Mouse (Mus musculus): ENCODE data around the gene Gabrg2. TPM values are rescaled to one million over a fixed set of nuclear protein-coding genes. Genes with fewer than 3 reads are reported as not detected.

Gene Gabrg2
- polyA plus RNA-seq (2015; fragmentation: Nextera tagmentation; extraction: Ambion mirVana), result 0.10 and 0.20 TPM in 2 replicates

DNA sequence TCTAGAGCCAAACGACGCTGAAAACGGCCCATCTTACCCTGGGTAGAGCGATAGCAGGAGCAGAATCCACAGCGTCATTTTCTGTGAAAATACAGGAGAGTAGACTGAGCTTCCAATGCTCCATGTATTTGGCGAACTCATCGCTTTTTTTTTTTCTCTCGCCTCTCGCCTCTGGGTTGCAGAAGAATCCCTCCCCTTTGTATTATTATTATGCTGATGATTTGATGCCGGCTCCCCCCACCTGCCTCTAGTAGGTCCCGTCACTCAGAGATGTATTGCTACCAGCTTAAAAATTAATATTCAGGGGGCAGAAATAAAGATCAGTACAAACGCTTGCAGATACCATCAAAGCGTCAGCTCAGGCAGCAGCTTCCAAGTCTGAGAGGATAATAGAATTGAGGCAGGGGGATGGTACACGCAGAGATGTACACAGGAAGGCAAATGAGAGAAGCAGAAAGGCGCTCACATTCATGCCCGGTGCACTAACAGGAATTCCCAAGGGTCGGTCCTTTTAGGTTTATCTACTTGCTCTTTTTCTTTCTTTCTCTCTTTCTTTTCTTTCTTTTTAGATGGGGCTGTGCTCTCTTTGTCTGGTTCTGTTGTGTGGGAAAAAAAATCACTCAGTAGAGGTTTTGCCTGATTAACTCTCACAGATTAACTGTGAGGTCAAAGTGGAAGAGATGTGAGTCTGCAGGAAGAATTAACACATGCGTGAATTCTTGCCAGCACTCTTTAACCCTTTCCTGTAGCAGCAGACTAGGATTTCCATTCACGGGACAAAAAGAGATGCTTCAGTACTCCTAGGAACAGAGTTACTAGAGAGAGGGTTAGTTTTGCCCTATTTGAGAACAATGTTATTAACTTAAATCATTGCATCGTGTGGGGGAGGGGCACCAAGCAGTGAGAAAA, at the start of gene Gabrg2:
TSS of gene Gabrg2 (minus strand) at position 668 of the 909 bp plus-strand sequence.
- Histone ChIP-seq H3K9ac (no peak within 1 kb of the TSS), H3K4me3 (no peak within 1 kb of the TSS), H3K9me3 (no peaks in the 10 kb centered on the region), H3K27me3 (no peaks in the 10 kb centered on the region), H3K4me2 (no peak within 1 kb of the TSS), H3K36me3 (no peaks in the 10 kb centered on the region), H3K27ac (no peak within 1 kb of the TSS), H3K4me1 (no peaks in the 10 kb centered on the region)
- no peak for ATAC-seq (ENCODE audit: insufficient number of reproducible peaks, low FRiP score, low TSS enrichment, low read depth)
- WGBS, result 8% methylated on average over 20 of the region's 20 CpGs

- no peak for ATAC-seq (ENCODE audit: insufficient number of reproducible peaks, low FRiP score, low TSS enrichment, low read depth)
- Histone ChIP-seq H3K4me1 (no peaks in the 10 kb centered on the region), H3K9ac (no peak overlapping the region), H3K4me2 (no peak overlapping the region), H3K27me3 (no peaks in the 10 kb centered on the region), H3K4me3 (no peak overlapping the region), H3K9me3 (no peaks in the 10 kb centered on the region), H3K36me3 (no peaks in the 10 kb centered on the region), H3K27ac (no peak overlapping the region)
Measured at GRCm38 (mm10) chr11:42048201-42048600, 47.5 kb upstream of the Gabrg2 start.

GRCm38 (mm10) chr11:41999468-41999881, 1.2 kb downstream of the Gabrg2 start:
- Histone ChIP-seq H3K27me3 (no peaks in the 10 kb centered on the region), H3K36me3 (no peaks in the 10 kb centered on the region), H3K27ac (no peak overlapping the region), H3K9ac (no peak overlapping the region), H3K4me1 (no peaks in the 10 kb centered on the region), H3K4me3 (no peak overlapping the region), H3K9me3 (no peaks in the 10 kb centered on the region), H3K4me2 (no peak overlapping the region)
- WGBS, result 2% methylated on average over 7 of the region's 7 CpGs
- ATAC-seq (ENCODE audit: insufficient number of reproducible peaks, low FRiP score, low TSS enrichment, low read depth), result no peak; the same call in 1 of the 2 replicates

- Histone ChIP-seq H3K9me3 (no peaks in the 10 kb centered on the region), H3K27me3 (no peaks in the 10 kb centered on the region), H3K4me1 (no peaks in the 10 kb centered on the region), H3K27ac (no peak overlapping the region), H3K4me2 (no peak overlapping the region), H3K9ac (no peak overlapping the region), H3K4me3 (no peak overlapping the region), H3K36me3 (no peaks in the 10 kb centered on the region)
- no peak for ATAC-seq (ENCODE audit: insufficient number of reproducible peaks, low FRiP score, low TSS enrichment, low read depth)
- WGBS, result 39% methylated on average over 6 of the region's 6 CpGs
Measured at GRCm38 (mm10) chr11:41980152-41980551, 20.5 kb downstream of the Gabrg2 start.

DNA sequence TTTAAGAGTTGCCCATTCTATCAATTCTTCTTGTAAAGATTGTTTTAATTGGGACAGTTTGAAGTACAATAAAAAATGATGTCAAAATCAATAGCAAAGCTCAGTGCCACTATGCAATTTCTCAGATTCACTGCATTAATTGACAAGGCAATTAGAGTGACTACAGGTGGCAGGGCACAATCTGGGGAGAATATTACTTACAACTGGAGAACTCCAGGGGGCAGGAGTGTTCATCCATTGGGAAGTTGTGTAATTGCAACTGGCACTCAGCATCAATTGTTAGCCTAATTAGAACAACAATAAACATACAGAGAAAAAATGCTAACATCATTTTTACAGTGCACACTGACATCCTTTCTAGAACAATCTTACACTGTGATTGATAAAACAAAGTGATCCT, 32.1 kb downstream of the Gabrg2 start:
- Histone ChIP-seq H3K4me2 (no peak overlapping the region), H3K4me3 (no peak overlapping the region), H3K9me3 (no peaks in the 10 kb centered on the region), H3K36me3 (no peaks in the 10 kb centered on the region), H3K4me1 (no peaks in the 10 kb centered on the region), H3K27ac (no peak overlapping the region), H3K9ac (no peak overlapping the region), H3K27me3 (no peaks in the 10 kb centered on the region)
- ATAC-seq (ENCODE audit: insufficient number of reproducible peaks, low FRiP score, low TSS enrichment, low read depth), result no peak

DNA sequence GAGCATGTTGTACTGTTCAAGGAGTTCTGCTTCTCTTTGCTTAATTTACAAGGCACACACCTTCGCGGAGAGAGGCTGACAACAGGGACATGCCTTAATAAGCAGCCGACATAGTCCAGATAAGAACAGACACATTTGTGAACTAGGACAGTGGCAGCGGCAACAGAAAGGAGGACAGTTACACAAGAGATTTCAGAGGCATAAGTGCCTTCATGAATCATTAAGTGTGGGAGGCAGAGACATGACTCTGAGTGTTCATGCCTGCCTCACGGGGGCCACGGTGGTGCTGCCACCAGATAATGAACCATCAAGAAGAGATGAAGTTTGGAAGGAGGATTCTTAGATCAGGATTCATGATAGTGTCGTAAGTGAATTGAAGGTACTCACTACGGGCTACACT, 38.0 kb downstream of the Gabrg2 start:
- H3K9ac ChIP-seq, result no peak overlapping the region
- no peak for ATAC-seq (ENCODE audit: insufficient number of reproducible peaks, low FRiP score, low TSS enrichment, low read depth)
- H3K27me3 ChIP-seq, result no peaks in the 10 kb centered on the region
- H3K4me1 ChIP-seq, result no peaks in the 10 kb centered on the region
- 86% methylated on average over 8 of the region's 8 CpGs for WGBS
- H3K4me2 ChIP-seq, result no peak overlapping the region
- H3K9me3 ChIP-seq, result no peaks in the 10 kb centered on the region
- no peak overlapping the region for H3K27ac ChIP-seq
- H3K4me3 ChIP-seq, result no peak overlapping the region
- H3K36me3 ChIP-seq, result no peaks in the 10 kb centered on the region

DNA sequence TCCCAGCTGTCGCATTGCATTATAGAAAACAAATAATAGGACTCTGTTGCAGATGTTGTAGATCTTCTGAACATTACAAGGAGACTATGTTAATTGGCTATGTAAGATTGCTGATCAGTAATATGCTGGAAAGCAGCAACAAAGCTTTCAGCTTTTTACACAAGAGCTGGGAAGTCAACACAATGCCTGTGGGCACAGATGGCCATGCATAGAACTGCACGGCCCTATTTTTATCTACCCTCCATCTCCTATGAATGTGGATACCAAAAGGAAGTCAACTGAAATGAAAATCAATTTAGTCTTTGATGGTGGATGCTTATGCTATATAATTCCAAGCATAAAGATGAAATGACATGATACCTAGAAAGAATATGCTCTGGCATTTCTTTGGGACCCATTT, 47.1 kb downstream of the Gabrg2 start:
- no peaks in the 10 kb centered on the region for H3K4me1 ChIP-seq
- no peaks in the 10 kb centered on the region for H3K36me3 ChIP-seq
- no peaks in the 10 kb centered on the region for H3K9me3 ChIP-seq
- ATAC-seq (ENCODE audit: insufficient number of reproducible peaks, low FRiP score, low TSS enrichment, low read depth), result no peak
- H3K27me3 ChIP-seq, result no peaks in the 10 kb centered on the region
- H3K9ac ChIP-seq, result no peak overlapping the region
- WGBS, result 86% methylated on average over 2 of the region's 2 CpGs
- no peak overlapping the region for H3K27ac ChIP-seq
- H3K4me2 ChIP-seq, result no peak overlapping the region
- H3K4me3 ChIP-seq, result no peak overlapping the region

DNA sequence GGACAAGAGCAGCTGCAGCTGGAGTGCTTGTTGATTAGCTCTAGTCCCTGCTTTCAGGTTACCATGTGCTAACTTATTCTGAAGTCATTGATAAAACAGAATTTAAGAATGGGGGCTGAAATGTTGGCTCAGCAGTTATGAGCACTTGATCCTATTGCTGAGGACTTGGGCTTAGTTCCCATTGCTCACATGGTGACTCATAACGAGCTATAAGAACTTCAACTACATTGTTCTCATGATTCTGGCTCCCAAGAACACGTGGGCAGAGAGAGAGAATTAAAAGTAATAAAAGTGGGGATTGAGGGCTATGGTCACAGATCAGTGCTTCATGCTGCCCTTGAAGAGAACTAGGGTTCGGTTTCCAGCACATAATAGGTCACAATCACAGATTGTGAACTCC, 48.8 kb downstream of the Gabrg2 start:
- Histone ChIP-seq H3K27ac (no peak overlapping the region), H3K4me2 (no peak overlapping the region), H3K27me3 (no peaks in the 10 kb centered on the region), H3K9ac (no peak overlapping the region), H3K9me3 (no peaks in the 10 kb centered on the region), H3K36me3 (no peaks in the 10 kb centered on the region), H3K4me3 (no peak overlapping the region), H3K4me1 (no peaks in the 10 kb centered on the region)
- whole genome bisulfite sequencing, result 54% methylated on average over 3 of the region's 3 CpGs
- ATAC-seq (ENCODE audit: insufficient number of reproducible peaks, low FRiP score, low TSS enrichment, low read depth), result no peak

DNA sequence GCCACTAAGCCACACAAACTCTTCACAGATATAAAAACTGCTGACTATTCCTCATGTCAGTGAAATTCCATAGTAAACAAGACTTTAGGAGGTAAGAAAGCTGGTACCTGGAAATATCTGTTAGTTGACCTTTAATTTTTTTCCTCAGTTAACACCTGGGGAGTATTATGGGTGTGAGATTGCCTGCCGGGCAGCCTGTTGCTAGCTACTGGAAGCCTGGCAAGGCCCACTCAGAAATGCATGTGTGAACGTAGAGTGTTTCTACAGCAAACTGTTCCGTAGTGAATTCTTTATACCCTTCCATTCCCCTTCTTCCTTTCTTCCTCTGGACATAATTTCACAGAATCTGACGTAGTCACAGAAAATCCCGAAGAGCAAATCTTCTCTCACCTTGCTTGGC, 55.2 kb downstream of the Gabrg2 start:
- H3K36me3 ChIP-seq, result no peaks in the 10 kb centered on the region
- H3K9ac ChIP-seq, result no peak overlapping the region
- H3K4me3 ChIP-seq, result no peak overlapping the region
- H3K4me2 ChIP-seq, result no peak overlapping the region
- 69% methylated on average over 5 of the region's 5 CpGs for WGBS
- ATAC-seq (ENCODE audit: insufficient number of reproducible peaks, low FRiP score, low TSS enrichment, low read depth), result no peak
- no peaks in the 10 kb centered on the region for H3K27me3 ChIP-seq
- H3K9me3 ChIP-seq, result no peaks in the 10 kb centered on the region
- H3K27ac ChIP-seq, result no peak overlapping the region
- no peaks in the 10 kb centered on the region for H3K4me1 ChIP-seq

- no peak overlapping the region for H3K4me2 ChIP-seq
- 59% methylated on average over 2 of the region's 2 CpGs for WGBS
- H3K36me3 ChIP-seq, result no peaks in the 10 kb centered on the region
- H3K27ac ChIP-seq, result no peak overlapping the region
- no peak overlapping the region for H3K9ac ChIP-seq
- no peaks in the 10 kb centered on the region for H3K9me3 ChIP-seq
- H3K27me3 ChIP-seq, result no peaks in the 10 kb centered on the region
- H3K4me3 ChIP-seq, result no peak overlapping the region
- ATAC-seq (ENCODE audit: insufficient number of reproducible peaks, low FRiP score, low TSS enrichment, low read depth), result no peak
- H3K4me1 ChIP-seq, result no peaks in the 10 kb centered on the region
Measured at GRCm38 (mm10) chr11:41937979-41938378, 62.7 kb downstream of the Gabrg2 start.

GRCm38 (mm10) chr11:41918864-41919263, 81.8 kb downstream of the Gabrg2 start:
- Histone ChIP-seq H3K36me3 (no peaks in the 10 kb centered on the region), H3K27ac (no peak overlapping the region), H3K4me2 (no peak overlapping the region), H3K9me3 (no peaks in the 10 kb centered on the region), H3K9ac (no peak overlapping the region), H3K4me1 (no peaks in the 10 kb centered on the region), H3K4me3 (no peak overlapping the region), H3K27me3 (no peaks in the 10 kb centered on the region)
- no peak for ATAC-seq (ENCODE audit: insufficient number of reproducible peaks, low FRiP score, low TSS enrichment, low read depth)

- 74% methylated on average over 6 of the region's 6 CpGs for WGBS
- H3K36me3 ChIP-seq, result no peaks in the 10 kb centered on the region
- no peak for ATAC-seq (ENCODE audit: insufficient number of reproducible peaks, low FRiP score, low TSS enrichment, low read depth)
- H3K27me3 ChIP-seq, result no peaks in the 10 kb centered on the region
- H3K9ac ChIP-seq, result no peak overlapping the region
- H3K4me3 ChIP-seq, result no peak overlapping the region
- no peaks in the 10 kb centered on the region for H3K9me3 ChIP-seq
- H3K4me1 ChIP-seq, result no peaks in the 10 kb centered on the region
- H3K27ac ChIP-seq, result no peak overlapping the region
- no peak overlapping the region for H3K4me2 ChIP-seq
Measured at GRCm38 (mm10) chr11:41914066-41914465, 86.6 kb downstream of the Gabrg2 start.

DNA sequence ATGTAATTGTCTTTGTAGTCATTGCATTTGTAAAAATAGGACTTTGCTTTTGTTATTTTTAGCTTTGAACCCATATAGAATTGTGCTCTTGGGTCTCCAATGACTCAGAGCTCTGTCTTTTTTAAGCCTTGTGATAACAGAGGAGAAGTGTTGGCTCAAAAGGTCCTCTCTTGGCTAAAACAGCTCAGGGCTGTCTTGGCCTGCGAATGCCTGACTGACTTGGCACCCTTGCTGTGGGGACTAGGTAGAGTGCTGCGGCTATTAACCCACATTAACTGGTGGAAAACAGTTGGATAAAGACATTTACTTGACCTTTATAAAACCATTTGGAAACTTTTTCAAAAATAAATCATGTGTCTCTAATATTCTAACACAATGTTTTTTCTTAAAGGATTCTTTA, 97.0 kb downstream of the Gabrg2 start:
- no peak overlapping the region for H3K4me3 ChIP-seq
- ATAC-seq (ENCODE audit: insufficient number of reproducible peaks, low FRiP score, low TSS enrichment, low read depth), result no peak
- no peak overlapping the region for H3K27ac ChIP-seq
- WGBS, result 83% methylated on average over 2 of the region's 2 CpGs
- H3K4me2 ChIP-seq, result no peak overlapping the region
- H3K27me3 ChIP-seq, result no peaks in the 10 kb centered on the region
- H3K9ac ChIP-seq, result no peak overlapping the region
- H3K4me1 ChIP-seq, result no peaks in the 10 kb centered on the region
- no peaks in the 10 kb centered on the region for H3K36me3 ChIP-seq
- H3K9me3 ChIP-seq, result no peaks in the 10 kb centered on the region

Data from limb, embryonic 15.5 days (tissue).